Mouse (Mus musculus): ENCODE results near the gene Ripply3.

Gene Ripply3

DNA sequence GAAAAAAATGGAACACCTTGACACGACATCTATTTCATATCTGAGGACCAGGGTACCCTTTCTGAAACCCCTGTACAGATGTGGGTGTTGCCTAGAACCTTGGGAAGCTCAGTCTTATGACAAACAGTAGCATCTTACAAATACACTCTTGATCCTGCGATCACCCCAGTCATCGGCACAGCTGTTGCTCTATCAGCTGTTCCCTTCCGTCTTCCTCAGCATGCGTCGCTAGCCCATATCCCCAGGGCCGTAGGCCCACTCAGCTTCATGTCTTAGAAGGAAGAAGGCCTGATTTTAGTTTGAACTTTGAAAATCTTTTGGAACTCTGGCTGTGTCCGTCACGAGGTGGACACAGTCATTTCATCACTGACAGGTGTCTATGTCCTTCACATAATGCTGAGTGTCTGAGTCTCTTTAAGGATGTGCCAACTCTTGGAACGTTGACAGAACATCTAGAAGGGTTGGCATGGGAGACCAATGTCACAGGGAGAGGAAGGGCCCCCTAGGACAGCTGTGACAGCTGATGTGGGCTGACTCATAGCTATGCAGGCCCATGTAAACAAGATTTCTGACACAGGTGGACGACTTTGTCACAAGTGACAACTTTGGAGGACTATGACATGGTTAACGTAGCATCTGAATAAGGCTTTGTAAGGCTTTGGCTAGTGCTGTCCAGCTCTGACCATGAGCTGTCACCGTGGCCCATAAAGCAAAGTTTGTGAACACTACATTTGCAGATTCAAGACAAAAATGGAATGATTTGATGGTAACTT is 32.5 kb downstream of the Ripply3 start:
- DNase-seq (ENCODE audit: low spot score), result no peak

DNA sequence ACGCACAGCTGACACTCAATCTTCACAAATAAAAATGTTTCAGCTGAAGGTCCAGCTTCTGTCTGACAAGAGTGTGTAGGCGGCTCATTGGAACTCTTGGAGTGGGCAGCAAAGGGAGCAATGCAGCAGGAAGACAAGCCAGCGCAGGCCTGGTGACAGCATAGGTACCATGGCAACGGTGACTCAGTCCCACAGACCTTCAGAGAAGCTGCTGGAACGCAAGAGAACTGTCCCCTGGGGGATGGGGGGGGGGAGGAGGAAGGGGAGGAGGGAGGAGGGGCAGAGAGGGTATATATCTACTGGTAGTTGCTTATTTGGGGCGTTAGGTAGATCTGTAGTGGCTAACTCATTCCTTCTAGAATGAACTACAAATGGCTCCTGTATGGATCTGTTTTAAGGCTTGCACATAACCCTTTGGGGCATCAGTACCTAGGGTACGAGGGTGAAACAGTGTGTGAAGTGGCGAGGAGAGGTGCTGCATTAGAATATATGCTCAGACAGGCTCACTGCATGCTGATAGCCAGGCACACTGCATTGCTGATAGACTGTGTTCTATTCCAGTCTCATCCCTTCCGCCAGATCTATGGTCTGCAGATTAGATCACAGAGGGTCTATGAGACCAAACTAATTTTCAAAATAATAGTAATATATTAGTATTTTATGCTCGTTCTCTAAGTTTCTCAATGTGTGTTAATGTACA is 34.1 kb downstream of the Ripply3 start:
- peak; percentile 23 for DNase-seq (ENCODE audit: low spot score)

DNA sequence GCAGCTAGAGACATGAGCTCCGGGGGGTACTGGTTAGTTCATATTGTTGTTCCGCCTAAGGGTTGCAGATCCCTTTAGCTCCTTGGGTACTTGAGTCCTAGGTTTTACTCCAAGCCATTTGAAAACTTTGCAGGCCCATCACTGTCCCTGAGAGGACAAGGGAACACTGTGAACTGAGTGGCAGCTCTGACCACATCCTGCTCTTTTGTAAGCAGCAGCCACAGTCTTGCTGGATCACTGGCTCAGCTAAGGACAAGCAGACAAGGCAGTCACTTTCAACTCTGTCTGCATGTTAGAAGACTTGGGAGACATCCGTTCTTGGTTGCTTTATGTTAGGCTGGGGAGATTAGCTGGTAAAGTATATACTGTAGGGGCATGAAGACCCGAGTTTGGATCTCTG is 35.6 kb downstream of the Ripply3 start:
- DNase-seq (ENCODE audit: low spot score), result no peak

DNA sequence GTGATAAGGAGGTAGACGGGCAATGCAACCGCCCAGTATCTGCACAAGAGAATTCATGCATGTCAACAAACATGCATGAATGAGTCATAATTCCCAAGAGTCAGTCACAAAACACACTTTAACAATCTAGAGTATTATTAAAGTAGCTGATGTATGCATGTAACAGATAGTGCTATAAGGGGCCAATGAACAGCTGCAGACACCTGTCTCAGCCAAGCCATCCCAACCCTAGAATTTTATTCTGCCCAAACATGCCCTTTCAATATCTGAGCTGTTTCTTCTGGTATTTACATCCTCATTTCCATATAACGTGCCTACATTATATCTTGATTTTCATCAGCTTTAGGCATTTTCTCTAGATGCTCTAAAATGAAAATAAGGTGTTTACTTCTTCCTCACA is 37.2 kb downstream of the Ripply3 start:
- DNase-seq (ENCODE audit: low spot score), result no peak

DNA sequence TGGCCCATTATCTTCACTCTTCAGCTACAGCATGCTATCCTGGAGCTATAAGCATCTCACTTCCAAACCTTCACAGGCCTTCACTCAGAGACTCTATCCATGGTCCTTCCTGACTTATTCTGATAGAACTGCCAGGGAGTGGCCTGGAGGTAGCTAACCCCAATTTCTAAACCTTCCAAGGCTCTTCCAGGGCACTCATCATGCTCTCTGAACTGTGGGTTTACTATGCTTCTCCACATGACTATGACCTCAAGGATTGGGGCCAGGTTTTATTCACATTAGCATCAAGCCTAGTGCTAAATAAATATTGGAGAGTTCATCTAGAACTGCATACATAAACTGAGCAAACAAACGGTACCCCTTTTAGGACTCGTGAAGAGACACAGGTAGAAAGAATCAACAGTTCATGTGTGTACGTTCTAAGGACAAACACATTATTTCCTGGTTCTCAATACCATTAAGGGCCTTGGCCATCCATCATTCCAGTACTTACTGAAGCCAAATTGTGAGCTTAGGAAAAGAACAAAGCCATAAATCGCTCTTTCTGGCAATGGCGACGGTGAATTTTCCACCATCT is 41.5 kb downstream of the Ripply3 start:
- no peak for DNase-seq (ENCODE audit: low spot score)

DNA sequence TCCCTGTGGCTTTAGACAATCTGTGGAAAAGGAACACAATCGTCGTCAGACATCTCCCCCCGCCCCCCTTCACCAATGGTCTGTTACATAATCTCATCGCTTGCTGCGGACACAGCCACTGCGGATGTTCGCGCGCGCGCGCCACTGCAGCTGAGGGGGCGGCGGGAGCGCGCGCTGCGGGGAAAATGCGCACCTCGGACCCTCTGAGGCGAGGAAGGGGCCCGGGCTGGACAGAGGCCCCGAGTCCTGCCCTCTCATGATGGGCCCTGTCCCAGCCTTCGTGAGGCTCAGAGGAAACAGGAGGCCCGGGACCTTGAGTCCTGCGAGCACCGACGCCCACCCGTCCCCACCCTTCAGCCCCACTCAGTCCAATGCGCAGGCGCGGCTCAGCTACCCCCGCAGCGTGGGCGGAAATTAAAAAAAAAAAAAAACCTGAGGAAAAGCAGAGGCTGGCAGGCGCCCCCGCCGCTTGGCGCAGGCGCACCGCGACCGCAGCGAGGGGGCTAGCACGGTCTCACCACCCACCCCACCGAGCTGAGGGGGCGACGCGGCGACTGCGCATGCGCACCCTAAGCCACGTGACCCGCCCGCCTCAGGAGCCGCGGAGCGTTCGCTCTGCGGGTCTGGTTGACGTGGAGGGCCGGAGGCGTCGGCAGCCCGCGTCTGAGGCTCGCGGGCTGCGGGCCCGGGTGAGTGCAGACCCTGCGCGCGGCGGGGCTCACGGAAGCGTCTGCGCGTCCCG is 42.1 kb downstream of the Ripply3 start, which contains the start of gene Ttc3:
TSS of gene Ttc3 (plus strand) at position 446 of the 742 bp plus-strand sequence.
- DNase-seq (ENCODE audit: low spot score), result peak; percentile 93

DNA sequence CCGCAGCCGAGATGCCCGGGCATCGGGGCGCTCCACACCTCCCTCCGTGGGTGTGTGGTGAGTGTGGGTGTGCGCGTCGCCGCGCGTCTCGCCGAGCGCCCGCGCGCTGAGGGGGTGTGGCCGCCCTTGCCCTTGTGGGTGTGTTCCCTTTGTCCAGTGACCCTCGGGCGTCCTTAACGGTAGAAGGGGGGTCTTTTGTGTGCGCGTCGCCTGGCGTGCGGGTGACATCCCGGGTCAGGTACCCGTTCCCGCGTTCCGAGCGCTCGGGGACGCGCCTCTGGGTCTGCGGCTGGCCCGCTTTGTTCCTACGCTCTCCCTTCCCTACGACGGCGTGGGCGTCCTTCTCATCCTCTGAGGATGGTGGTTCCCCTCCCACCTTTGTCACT is 42.7 kb downstream of the Ripply3 start:
- DNase-seq (ENCODE audit: low spot score), result peak; percentile 86

DNA sequence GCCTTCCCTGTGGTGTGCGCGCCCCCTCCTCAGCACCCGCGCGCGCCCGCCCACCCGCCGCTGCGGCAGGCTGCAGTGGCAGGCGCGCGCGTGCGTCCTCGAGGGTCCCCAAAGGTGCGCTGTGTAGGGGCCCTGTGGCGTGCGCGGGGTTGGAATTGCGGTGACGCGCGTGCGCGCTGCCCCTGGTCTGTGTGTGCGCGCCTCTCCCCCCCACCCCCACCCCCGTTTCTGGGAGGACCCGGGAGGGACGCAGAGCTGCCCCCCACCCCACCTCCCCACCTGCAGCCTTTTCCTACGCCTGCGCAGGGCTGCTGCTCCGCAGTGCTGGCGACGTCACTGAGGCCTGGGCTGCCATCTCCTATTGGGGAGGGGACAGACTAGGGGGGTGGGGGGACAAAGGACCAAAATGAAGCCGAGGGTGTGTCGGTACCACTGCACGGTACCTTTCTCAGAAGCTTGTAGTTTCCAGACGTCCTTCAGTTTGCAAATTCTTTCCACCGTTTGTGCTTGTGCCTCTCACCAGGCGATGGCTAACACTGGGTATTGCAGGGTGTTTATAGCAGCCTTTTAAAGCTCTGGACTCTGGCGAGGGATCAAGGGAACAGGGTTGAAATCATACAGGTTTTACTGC is 43.2 kb downstream of the Ripply3 start, which contains the start of gene Pigp:
TSS of gene Pigp (minus strand) at position 542 of the 631 bp plus-strand sequence.
- DNase-seq (ENCODE audit: low spot score), result peak; percentile 88

DNA sequence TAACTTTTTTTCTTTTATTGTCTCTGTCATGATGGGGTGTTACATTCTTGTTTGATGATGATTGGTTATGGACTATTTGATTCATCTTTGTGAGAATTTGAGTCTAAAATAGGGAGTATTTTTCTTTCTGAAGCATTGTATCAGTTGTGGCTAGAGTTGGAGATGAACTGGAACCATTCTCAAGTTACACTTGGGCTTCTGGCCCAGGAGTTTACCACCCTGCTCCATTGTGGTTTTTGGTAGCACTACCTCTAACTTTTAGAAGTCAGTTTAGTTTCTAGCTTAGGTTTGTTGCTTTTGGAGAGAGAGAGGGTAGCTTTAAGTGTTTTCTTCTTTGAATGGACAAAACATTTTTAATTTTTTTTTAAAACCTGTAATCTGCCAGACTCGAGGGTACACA is 51.2 kb downstream of the Ripply3 start:
- no peak for DNase-seq (ENCODE audit: low spot score)

DNA sequence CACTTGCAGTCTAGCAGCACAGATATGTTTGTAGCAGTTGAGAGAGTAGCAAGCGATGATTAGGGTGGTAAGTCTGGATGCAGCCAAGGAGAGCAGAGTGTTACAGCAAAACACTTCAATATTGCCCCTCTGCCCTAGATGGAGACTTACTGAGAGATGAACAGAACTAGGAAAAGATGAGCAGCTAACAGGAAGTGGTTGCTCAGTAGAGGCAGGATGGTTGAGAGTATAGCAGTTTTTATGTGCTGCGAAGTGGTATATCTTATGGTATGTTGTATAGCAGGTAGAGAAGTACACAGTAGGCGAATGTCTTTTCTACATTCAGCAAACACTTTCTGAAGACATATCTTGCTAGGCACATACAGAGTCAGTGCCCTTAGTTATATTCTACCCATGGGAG is 55.1 kb downstream of the Ripply3 start:
- no peak for DNase-seq (ENCODE audit: low spot score)
